Mouse (Mus musculus) neural tube, embryonic 12.5 days (tissue): ENCODE measurements at regions not wholly inside any gene's neighbourhood (a gene's known extent, or its start where the extent isn't known, plus 50 kb on each side); places are given as distances from the start of the nearest gene placed in this dataset.
A peak's percentile ranks its signal among the peaks of the same experiment; 100 is the strongest.

Experiments
- ATAC-seq: fragments of 200-750 bp; cut with Nextera tagmentation; 2 replicates; pipeline ENCODE4 v1.8.0; 2017; ENCODE audit warnings: low read depth, mild to moderate bottlenecking, moderate TSS enrichment, moderate library complexity; ENCODE audit not compliant: low FRiP score
- H3K27ac ChIP-seq: fragments of 300-500 bp; sonication (generic); 2 replicates; pipeline ENCODE4 v1.5.1; 2016
- H3K27me3 ChIP-seq: fragments of 300-500 bp; sonication (generic); replicated peaks from 2 replicates; pipeline ENCODE4 v1.6.1; 2016; ENCODE audit warnings: mild to moderate bottlenecking
- H3K36me3 ChIP-seq: fragments of 300-500 bp; sonication (generic); 2 replicates; pipeline ENCODE4 v1.6.1; 2016; ENCODE audit warnings: mild to moderate bottlenecking
- H3K4me1 ChIP-seq: fragments of 300-500 bp; sonication (generic); 2 replicates; pipeline ENCODE4 v1.6.1; 2016
- H3K4me2 ChIP-seq: fragments of 300-500 bp; sonication (generic); replicated peaks from 2 replicates; pipeline ENCODE4 v1.6.1; 2016; ENCODE audit warnings: mild to moderate bottlenecking
- H3K4me3 ChIP-seq: fragments of 300-500 bp; sonication (generic); 2 replicates; pipeline ENCODE4 v1.5.1; 2016
- H3K9ac ChIP-seq: fragments of 300-500 bp; sonication (generic); 2 replicates; pipeline ENCODE4 v1.6.1; 2016; ENCODE audit warnings: mild to moderate bottlenecking
- H3K9me3 ChIP-seq: fragments of 300-500 bp; sonication (generic); 2 replicates; pipeline ENCODE4 v1.6.1; 2016; ENCODE audit warnings: mild to moderate bottlenecking
- WGBS: fragments of 180-500 bp; shearing (Covaris S2); methylation state at CpG from one replicate; pipeline ENCODE4 v1.1.7; 2016; 5-methylcytosine and 5-hydroxymethylcytosine counted together

GRCm38 (mm10) chr12:59460997-59461961 is 241.8 kb upstream of the Fbxo33 start:
- WGBS, result 83% methylated on average over 10 of the region's 10 CpGs
- H3K4me3 ChIP-seq, result no peak overlapping the region
- no peak for ATAC-seq
- H3K36me3 ChIP-seq, result no peaks in the 10 kb centered on the region
- H3K4me2 ChIP-seq, result no peak overlapping the region
- no peaks in the 10 kb centered on the region for H3K27me3 ChIP-seq
- H3K9ac ChIP-seq, result no peak overlapping the region
- H3K4me1 ChIP-seq, result no peaks in the 10 kb centered on the region
- no peak overlapping the region for H3K27ac ChIP-seq
- H3K9me3 ChIP-seq, result no peaks in the 10 kb centered on the region

DNA sequence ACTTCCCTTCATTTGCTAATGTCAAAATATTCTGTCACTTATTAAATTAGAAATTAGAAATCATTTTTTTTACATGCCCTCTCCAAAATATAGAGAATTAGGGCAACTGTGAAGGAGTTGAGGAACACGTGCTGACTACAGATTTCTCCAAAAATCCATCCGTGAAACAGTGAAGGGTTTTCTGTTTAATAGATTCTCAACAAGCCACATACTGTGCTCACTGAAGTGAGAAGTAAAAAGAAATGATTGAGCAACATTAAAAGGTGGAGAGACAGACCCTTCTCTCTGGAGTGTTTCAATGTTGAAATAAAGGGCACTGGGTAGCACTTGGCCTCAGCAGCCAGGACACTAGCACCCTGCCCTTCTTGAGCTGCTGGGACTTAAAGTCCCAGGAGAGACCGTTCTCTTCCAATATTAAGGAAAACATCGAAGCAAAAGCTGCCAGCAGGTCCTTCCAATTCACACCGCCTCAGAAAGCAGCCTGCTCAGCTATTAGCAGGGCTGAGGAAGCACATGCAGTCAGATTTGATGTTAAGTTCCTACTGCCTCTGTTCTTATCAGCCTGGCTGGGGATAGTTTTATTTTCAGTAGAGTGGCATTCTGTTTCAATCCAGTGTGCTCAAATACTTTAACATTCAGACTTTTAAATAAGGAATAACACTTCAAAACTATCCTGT is 236.8 kb upstream of the Fbxo33 start:
- Histone ChIP-seq H3K36me3 (no peaks in the 10 kb centered on the region), H3K4me1 (no peaks in the 10 kb centered on the region), H3K27me3 (no peaks in the 10 kb centered on the region), H3K9me3 (no peaks in the 10 kb centered on the region), H3K4me2 (no peak overlapping the region), H3K27ac (no peak overlapping the region), H3K4me3 (no peak overlapping the region), H3K9ac (no peak overlapping the region)
- 77% methylated on average over 5 of the region's 5 CpGs for WGBS
- no peak for ATAC-seq

- WGBS, result 93% methylated on average over 6 of the region's 6 CpGs
- no peak overlapping the region for H3K4me3 ChIP-seq
Observed at GRCm38 (mm10) chr12:59415051-59415450, 195.5 kb upstream of the Fbxo33 start.

DNA sequence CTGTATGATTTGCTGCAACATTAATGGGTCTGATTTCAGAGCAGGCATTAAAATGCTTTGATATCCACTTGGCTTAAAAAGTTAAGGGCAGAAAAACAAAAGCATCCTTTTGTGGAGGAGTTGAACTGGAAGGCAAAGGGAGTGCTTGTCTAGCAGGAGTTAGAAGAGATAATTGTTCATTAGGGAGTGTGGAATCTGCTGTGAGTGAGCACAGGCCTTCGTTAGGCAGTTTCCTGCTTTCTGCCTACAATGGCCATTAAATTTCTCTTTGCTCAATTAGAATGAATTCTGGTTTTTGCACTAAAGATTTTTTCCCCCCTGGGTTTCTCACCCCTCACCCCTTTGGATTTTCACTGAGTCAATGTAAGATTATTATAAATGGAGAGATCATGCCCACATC is 192.0 kb upstream of the Fbxo33 start:
- H3K4me2 ChIP-seq, result no peak overlapping the region
- H3K4me1 ChIP-seq, result no peaks in the 10 kb centered on the region

More at GRCm38 (mm10) chr12:59415051-59415450, 195.5 kb upstream of the Fbxo33 start:
- Histone ChIP-seq H3K27ac (no peak overlapping the region), H3K4me2 (no peak overlapping the region), H3K27me3 (no peaks in the 10 kb centered on the region), H3K9ac (no peak overlapping the region), H3K9me3 (no peaks in the 10 kb centered on the region), H3K4me1 (no peaks in the 10 kb centered on the region), H3K36me3 (no peaks in the 10 kb centered on the region)
- no peak for ATAC-seq

GRCm38 (mm10) chr12:59391103-59391502 is 171.6 kb upstream of the Fbxo33 start:
- 92% methylated on average over 3 of the region's 3 CpGs for WGBS

More for the DNA sequence above, 192.0 kb upstream of the Fbxo33 start:
- no peaks in the 10 kb centered on the region for H3K27me3 ChIP-seq
- H3K4me3 ChIP-seq, result no peak overlapping the region
- H3K27ac ChIP-seq, result no peak overlapping the region
- H3K9me3 ChIP-seq, result no peaks in the 10 kb centered on the region
- ATAC-seq, result no peak
- 65% methylated on average over 1 of the region's 1 CpGs for WGBS
- no peaks in the 10 kb centered on the region for H3K36me3 ChIP-seq
- H3K9ac ChIP-seq, result no peak overlapping the region

GRCm38 (mm10) chr12:59382812-59383211 is 163.3 kb upstream of the Fbxo33 start:
- Histone ChIP-seq H3K27me3 (no peaks in the 10 kb centered on the region), H3K36me3 (no peaks in the 10 kb centered on the region), H3K9ac (no peak overlapping the region), H3K4me3 (no peak overlapping the region), H3K4me1 (no peaks in the 10 kb centered on the region), H3K27ac (no peak overlapping the region), H3K4me2 (no peak overlapping the region), H3K9me3 (no peaks in the 10 kb centered on the region)
- 28% methylated on average over 3 of the region's 3 CpGs for WGBS
- no peak for ATAC-seq

More at GRCm38 (mm10) chr12:59391103-59391502, 171.6 kb upstream of the Fbxo33 start:
- Histone ChIP-seq H3K4me3 (no peak overlapping the region), H3K27me3 (no peaks in the 10 kb centered on the region), H3K4me1 (no peaks in the 10 kb centered on the region), H3K4me2 (no peak overlapping the region), H3K36me3 (no peaks in the 10 kb centered on the region), H3K27ac (no peak overlapping the region), H3K9ac (no peak overlapping the region), H3K9me3 (no peaks in the 10 kb centered on the region)
- no peak for ATAC-seq

- Histone ChIP-seq H3K4me3 (no peak overlapping the region), H3K27ac (no peak overlapping the region), H3K36me3 (no peaks in the 10 kb centered on the region), H3K4me1 (no peaks in the 10 kb centered on the region), H3K9ac (no peak overlapping the region), H3K9me3 (no peaks in the 10 kb centered on the region), H3K27me3 (no peaks in the 10 kb centered on the region), H3K4me2 (no peak overlapping the region)
- ATAC-seq, result no peak
- 92% methylated on average over 2 of the region's 2 CpGs for WGBS
Observed at GRCm38 (mm10) chr12:59341586-59341985, 122.1 kb upstream of the Fbxo33 start.

GRCm38 (mm10) chr12:59330753-59331152 is 111.2 kb upstream of the Fbxo33 start:
- H3K27me3 ChIP-seq, result no peaks in the 10 kb centered on the region
- H3K36me3 ChIP-seq, result no peaks in the 10 kb centered on the region
- no peaks in the 10 kb centered on the region for H3K4me1 ChIP-seq
- H3K27ac ChIP-seq, result no peak overlapping the region
- ATAC-seq, result peak; percentile 29; the same call in 1 of the 2 replicates
- H3K4me2 ChIP-seq, result no peak overlapping the region
- 77% methylated on average over 2 of the region's 2 CpGs for whole genome bisulfite sequencing
- no peak overlapping the region for H3K4me3 ChIP-seq
- H3K9ac ChIP-seq, result no peak overlapping the region
- no peaks in the 10 kb centered on the region for H3K9me3 ChIP-seq

GRCm38 (mm10) chr12:59312703-59313102 is 93.2 kb upstream of the Fbxo33 start:
- Histone ChIP-seq H3K4me2 (no peak overlapping the region), H3K9ac (no peak overlapping the region), H3K27ac (no peak overlapping the region), H3K4me1 (no peaks in the 10 kb centered on the region), H3K9me3 (no peaks in the 10 kb centered on the region), H3K27me3 (no peaks in the 10 kb centered on the region), H3K4me3 (no peak overlapping the region), H3K36me3 (no peaks in the 10 kb centered on the region)
- 84% methylated on average over 1 of the region's 1 CpGs for WGBS
- no peak for ATAC-seq

DNA sequence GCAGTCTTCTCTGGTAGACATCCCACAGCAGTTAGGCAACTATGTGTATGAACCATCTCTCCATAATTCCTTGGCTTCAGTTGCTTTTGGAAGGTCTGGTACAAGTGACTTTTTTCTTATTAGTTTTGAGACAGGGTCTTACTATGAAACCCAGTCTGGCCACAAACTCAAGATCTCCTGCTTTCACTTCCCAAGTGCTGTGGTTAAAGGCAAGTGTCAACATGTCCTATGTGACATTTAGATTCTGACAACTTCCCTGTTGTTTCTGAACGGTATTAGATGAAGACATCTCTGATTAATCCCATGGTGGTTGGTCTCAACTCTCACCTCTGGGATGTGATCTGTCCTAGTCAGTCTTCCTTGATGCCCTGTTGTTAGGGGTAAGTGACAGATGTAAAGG is 88.4 kb upstream of the Fbxo33 start:
- Histone ChIP-seq H3K27ac (no peak overlapping the region), H3K4me3 (no peak overlapping the region), H3K36me3 (no peaks in the 10 kb centered on the region), H3K9ac (no peak overlapping the region), H3K27me3 (no peaks in the 10 kb centered on the region), H3K4me1 (no peaks in the 10 kb centered on the region), H3K9me3 (no peaks in the 10 kb centered on the region), H3K4me2 (no peak overlapping the region)
- no peak for ATAC-seq
- 82% methylated on average over 1 of the region's 1 CpGs for WGBS

GRCm38 (mm10) chr12:59304522-59304921 is 85.0 kb upstream of the Fbxo33 start:
- Histone ChIP-seq H3K4me3 (no peak overlapping the region), H3K36me3 (no peaks in the 10 kb centered on the region), H3K27me3 (no peaks in the 10 kb centered on the region), H3K27ac (no peak overlapping the region), H3K4me1 (no peaks in the 10 kb centered on the region), H3K9me3 (no peaks in the 10 kb centered on the region), H3K4me2 (no peak overlapping the region), H3K9ac (no peak overlapping the region)
- no peak for ATAC-seq
- 37% methylated on average over 6 of the region's 6 CpGs for WGBS
